Mouse (Mus musculus) left cerebral cortex, adult 11 months (tissue): Measurements from ENCODE around the gene Mdga1.
"Not testable (repeated sequence)": the region's sequence is repeated elsewhere in the genome, so short reads cannot be mapped to it uniquely, and the experiment has no call there.

Experiments
- DNase-seq: peaks from one replicate; pipeline ENCODE4 v3.0.0; 2022; ENCODE audit warnings: low spot score

The Mdga1 gene

GRCm38 (mm10) chr17:29798151-29798550 lies 171.7 kb downstream of the Mdga1 start:
- no peak for DNase-seq

DNA sequence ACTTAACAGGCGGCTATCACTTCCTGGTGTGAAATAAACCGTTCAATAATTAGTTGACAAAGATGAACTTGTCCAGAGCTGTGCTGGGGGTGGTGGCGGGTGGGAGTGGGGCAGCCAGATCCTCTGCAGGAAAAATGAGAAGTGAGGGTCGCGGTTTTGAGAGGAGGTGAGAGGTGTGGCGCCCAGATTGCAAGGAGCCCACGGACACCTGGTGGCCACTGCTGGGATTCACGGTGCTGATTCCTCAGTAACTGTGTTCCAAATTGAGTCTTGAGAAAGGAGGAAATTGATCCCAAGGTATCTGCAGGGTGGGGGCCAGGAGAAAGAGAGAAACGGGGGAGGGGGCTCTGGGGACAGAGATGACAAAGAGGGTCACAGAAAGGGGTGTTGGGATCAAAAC lies 173.1 kb downstream of the Mdga1 start:
- no peak for DNase-seq

- DNase-seq = peak; percentile 42
These were observed 173.8 kb downstream of the Mdga1 start for GRCm38 (mm10) chr17:29796086-29796485.

GRCm38 (mm10) chr17:29795050-29795770 lies 174.7 kb downstream of the Mdga1 start:
- DNase-seq = no peak

DNA sequence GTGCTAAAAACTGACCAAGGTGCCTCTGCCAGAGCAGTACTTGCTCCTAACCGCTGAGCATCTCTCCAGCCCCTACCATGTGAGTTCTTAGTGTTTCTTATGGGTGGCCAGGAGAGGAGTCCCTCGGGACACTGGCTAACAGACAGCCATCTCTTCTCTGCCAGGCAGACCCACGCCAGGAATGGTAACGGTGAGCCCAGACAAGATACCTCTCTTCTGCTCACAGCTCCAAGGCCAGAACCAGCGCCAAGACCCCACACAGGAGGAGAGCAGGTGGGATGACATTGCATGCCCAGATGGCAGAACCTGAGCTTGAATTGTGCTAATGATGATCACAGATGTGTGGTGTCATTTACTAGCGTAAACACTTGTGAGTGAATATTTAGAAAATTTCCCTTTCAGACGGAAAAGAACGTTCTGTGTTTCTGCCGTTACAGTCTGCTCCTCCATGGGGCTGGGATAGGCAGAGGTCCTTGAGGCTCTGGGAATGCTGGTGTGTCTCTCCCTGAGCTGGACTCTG lies 178.3 kb downstream of the Mdga1 start:
- no peak for DNase-seq

DNA sequence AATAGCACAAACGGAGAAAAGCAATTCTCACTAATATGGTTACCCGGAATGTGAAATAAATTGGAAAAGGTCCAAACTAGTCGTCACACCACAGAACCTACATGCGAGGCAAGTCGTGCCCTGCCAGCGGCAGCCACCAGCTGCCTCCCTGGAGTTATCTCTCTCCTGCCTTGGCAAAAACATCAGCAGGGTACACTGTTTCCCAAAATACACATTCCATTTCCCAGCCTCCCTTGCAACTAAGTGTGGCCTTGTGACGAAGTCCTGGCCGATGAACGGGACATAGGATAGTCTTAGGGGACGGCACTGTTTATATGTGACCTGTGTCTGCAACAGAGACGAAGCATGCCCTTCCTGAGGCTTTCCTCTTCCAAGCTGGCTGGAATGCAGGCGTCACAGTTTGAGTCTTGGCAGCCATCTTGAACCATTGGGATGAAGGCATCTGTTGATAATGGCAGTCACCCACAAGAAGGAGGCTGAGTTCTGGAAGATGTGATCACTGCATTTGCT lies 179.6 kb downstream of the Mdga1 start:
- DNase-seq = no peak

GRCm38 (mm10) chr17:29789715-29790114 lies 180.2 kb downstream of the Mdga1 start:
- DNase-seq = no peak

DNA sequence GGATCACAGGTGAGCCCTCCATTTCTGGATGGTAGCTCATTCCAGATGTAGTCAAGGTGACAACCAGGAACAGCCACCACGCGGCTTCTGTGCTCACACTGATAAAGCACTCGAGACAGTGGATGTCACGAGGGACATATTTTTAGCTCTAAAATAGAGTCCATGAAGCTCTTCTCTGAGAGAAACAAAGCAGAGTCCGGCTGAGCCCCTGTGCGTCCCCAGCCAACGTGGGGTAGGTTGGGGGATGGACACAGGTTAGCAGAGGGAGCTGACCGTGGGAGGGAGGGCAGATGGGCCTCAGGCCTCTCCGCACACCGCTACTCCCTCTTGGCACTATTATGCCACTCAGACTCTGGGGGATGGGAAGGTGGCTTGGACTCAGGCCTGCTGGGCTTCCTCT lies 181.3 kb downstream of the Mdga1 start:
- DNase-seq = no peak

DNA sequence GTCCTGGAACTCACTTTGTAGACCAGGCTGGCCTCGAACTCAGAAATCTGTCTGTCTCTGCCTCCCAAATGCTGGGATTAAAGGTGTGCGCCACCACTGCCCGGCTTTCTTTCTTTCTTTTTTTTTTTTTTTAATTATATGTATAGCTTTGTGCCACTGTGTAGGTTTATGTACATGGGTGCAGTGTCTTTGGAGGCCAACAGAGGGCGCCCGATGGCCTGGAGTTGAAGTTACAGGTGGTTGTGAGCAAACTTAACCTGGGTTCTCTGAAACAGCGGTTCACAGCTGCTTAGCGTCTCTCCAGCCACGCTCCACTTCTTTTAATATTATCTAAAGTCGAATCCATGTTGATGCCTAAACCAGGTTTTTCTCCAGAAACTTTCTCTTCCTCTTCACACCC lies 185.1 kb downstream of the Mdga1 start:
- DNase-seq = no peak

- not testable (repeated sequence) for DNase-seq
These were observed 188.4 kb downstream of the Mdga1 start for GRCm38 (mm10) chr17:29781472-29781871.

DNA sequence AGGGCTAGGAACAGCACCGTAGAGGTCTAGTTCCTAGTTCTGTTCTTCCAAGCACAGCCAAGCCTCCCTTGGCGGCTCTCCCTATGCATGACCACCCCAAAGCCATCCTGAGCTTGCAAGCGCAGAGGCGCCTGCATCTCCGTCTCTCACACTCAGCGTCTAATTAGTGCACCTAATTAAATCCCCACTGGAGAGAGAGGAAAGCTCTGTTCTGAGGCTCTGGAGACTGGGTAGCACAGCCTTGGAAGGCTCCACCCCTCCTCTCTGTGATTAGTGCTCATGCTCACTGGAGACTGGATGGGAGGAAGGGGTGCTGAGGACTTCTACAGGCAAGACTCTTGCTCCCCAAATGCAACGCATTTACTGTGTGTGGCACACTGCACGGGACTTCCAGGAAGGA lies 191.9 kb downstream of the Mdga1 start:
- no peak for DNase-seq
